Mouse (Mus musculus) Muller cell, postnatal 12 days (primary cell): Measurements from ENCODE around the gene Nup133.
"Not testable (repeated sequence)": the region's sequence is repeated elsewhere in the genome, so short reads cannot be mapped to it uniquely, and the experiment has no call there.

Experiments used
- DNase-seq: peaks from one replicate; pipeline ENCODE4 v3.0.0-alpha.2; 2015; ENCODE audit errors: inconsistent ontology term

Gene Nup133

GRCm38 (mm10) chr8:123948942-123949685 is at the start of gene Nup133:
Nup133 (minus strand) TSS chr8:123949265.
- DNase-seq = peak; percentile 99

- no peak for DNase-seq
These were observed 44.9 kb upstream of the Nup133 start for GRCm38 (mm10) chr8:123993997-123994396.

GRCm38 (mm10) chr8:123993597-123993996 is 44.5 kb upstream of the Nup133 start:
- DNase-seq = no peak

GRCm38 (mm10) chr8:123992587-123992986 is 43.5 kb upstream of the Nup133 start:
- DNase-seq = peak; percentile 74

- no peak for DNase-seq
These were observed 41.4 kb upstream of the Nup133 start for GRCm38 (mm10) chr8:123990277-123991049.

GRCm38 (mm10) chr8:123989128-123989527 is 40.1 kb upstream of the Nup133 start:
- no peak for DNase-seq

- DNase-seq = no peak
These were observed 39.6 kb upstream of the Nup133 start for GRCm38 (mm10) chr8:123988605-123989038.

GRCm38 (mm10) chr8:123982826-123983400 is 33.8 kb upstream of the Nup133 start, which contains the start of gene Abcb10:
Abcb10 (minus strand) TSS chr8:123983122.
- peak; percentile 95 for DNase-seq

GRCm38 (mm10) chr8:123982291-123982793 is 33.3 kb upstream of the Nup133 start:
- no peak for DNase-seq

GRCm38 (mm10) chr8:123981674-123982073 is 32.6 kb upstream of the Nup133 start:
- no peak for DNase-seq

GRCm38 (mm10) chr8:123980239-123980638 is 31.2 kb upstream of the Nup133 start:
- no peak for DNase-seq

- no peak for DNase-seq
These were observed 29.9 kb upstream of the Nup133 start for GRCm38 (mm10) chr8:123978926-123979325.

- DNase-seq = peak; percentile 14
These were observed 29.2 kb upstream of the Nup133 start for GRCm38 (mm10) chr8:123978166-123978838.

GRCm38 (mm10) chr8:123977499-123977898 is 28.4 kb upstream of the Nup133 start:
- DNase-seq = no peak

- no peak for DNase-seq
These were observed 24.4 kb upstream of the Nup133 start for GRCm38 (mm10) chr8:123973495-123973894.

GRCm38 (mm10) chr8:123966896-123967295 is 17.8 kb upstream of the Nup133 start:
- DNase-seq = no peak

- no peak for DNase-seq
These were observed 12.3 kb upstream of the Nup133 start for GRCm38 (mm10) chr8:123961371-123961770.

- not testable (repeated sequence) for DNase-seq
These were observed 11.5 kb upstream of the Nup133 start for GRCm38 (mm10) chr8:123960556-123960955.

- DNase-seq = no peak
These were observed 11.0 kb upstream of the Nup133 start for GRCm38 (mm10) chr8:123960056-123960455.

- DNase-seq = no peak
These were observed 10.4 kb upstream of the Nup133 start for GRCm38 (mm10) chr8:123959473-123959872.

- DNase-seq = no peak
These were observed 9.1 kb upstream of the Nup133 start for GRCm38 (mm10) chr8:123958130-123958529.

- no peak for DNase-seq
These were observed 5.2 kb upstream of the Nup133 start for GRCm38 (mm10) chr8:123954246-123954645.
